Mouse (Mus musculus) frontal cortex, postnatal 14 days (tissue): ENCODE measurements around the gene Suco.
A peak's percentile ranks its signal among the peaks of the same experiment; 100 is the strongest.

Source experiments
- DNase-seq, 2 experiments: peaks; one replicate each; pipeline ENCODE4 v3.0.0; 2022; ENCODE audit warnings: low spot score in 2 of 2

Gene Suco

GRCm38 (mm10) chr1:161894553-161894952 is 18.1 kb upstream of the Suco start:
- no peak for DNase-seq

DNA sequence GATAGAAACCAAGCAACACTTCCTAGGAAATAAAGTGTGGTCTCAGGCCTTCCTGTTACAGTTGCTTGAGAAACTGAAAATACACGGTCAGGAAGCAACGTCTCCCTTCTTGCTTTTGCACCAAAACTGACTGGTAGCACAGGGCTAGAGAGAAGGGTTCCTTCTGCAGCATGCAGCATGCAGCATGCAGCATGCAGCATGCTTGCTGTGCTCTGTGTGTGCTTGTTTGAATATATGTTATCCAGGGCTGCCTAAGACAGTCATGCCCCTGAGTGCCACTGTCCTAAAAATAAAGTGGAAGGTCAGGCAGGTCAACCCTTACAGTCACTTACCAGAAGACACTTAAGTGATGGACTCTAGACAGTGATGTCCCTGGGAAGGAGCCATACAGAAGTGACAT is 17.6 kb upstream of the Suco start:
- DNase-seq, result no peak

DNA sequence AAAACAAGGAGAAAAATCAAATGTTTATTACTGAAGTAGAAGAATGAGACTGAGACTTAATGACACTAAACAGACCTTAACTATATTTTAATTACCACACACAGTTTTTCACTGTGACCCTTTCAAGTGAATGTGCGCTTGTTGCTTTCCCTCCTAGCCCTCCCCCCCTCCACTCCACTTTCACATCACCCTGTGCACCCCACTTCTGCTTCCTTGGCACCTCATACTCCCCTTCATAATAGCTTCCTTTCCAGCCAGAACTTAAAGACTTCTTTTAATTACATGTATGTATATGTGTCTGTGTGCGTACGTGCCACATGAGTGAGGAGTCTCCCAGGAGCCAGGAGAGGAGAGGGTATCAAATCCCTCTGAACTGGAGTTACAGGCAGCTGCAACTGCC is 12.3 kb upstream of the Suco start:
- DNase-seq, result no peak

DNA sequence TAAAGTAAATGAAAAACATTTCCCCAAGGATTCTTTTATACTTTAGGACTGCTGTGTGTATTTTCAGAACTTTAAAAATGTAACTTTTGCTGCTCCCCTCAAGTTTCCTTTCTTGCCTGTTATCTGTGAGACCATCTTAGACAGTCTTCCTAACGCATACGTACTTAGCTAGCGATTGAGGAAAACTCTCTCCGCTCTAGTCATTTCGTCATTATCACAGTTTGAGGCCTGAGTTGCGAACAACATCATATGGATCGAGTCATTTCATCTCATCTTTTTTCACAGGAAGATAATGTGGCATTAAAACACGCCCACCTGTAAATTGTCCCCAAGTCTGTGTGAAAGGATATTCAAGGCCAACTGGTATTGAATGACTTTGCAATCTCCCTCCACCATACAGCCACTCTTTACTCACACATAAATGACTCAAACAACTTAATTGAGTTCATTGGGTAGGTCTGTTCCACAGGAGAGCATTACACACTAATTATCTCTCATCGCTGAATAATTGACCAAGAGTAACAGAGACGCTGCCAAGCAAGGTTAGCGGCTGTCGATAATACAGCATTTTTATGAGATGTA is 11.3 kb upstream of the Suco start:
- DNase-seq, result no peak

DNA sequence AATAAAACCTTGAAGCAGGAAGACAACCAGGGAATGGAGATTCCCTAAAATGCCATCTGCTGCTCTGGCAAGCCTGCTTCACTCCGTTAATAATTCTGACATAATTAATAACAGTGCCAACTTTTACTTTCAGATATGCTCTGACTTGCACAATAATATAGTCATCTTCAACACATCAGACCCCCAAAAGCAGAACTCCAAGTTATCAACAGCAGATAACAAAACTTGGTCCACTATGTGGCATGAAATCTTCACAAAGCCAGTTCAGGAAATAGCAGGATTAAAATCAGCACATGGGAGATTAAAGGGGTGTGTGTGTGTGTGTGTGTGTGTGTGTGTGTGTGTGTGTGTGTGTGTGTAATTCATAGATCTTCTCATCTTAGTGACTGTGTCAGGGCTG is 9.3 kb upstream of the Suco start:
- no peak for DNase-seq

- no peak for DNase-seq
Observed at GRCm38 (mm10) chr1:161877580-161878142, 1.2 kb upstream of the Suco start.

- DNase-seq, result peak; percentile 7
Observed at GRCm38 (mm10) chr1:161875706-161876552, 553 bp downstream of the Suco start.

- DNase-seq, result no peak
Observed at GRCm38 (mm10) chr1:161869422-161869821, 7.1 kb downstream of the Suco start.

GRCm38 (mm10) chr1:161868413-161868812 is 8.1 kb downstream of the Suco start:
- DNase-seq, result no peak

GRCm38 (mm10) chr1:161863742-161864141 is 12.7 kb downstream of the Suco start:
- DNase-seq, result no peak

DNA sequence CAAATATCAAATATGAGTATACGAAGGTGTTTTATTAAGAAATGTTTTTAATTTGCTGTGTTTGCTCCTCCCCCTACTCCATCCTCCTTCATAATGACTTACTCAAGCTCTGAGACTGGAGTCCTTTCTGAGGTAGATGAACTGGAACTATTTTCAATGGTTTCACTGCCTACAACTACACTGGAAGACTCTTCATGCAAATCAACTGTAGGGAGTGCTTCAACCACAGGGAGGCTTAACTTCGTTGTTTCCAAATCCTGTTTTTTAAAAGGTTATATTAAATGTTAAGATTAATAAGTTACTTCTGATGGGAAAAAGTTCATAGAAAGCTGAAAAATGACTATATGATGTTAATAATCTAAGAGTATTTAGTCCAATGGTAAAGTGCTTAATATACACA is 17.2 kb downstream of the Suco start:
- no peak for DNase-seq

DNA sequence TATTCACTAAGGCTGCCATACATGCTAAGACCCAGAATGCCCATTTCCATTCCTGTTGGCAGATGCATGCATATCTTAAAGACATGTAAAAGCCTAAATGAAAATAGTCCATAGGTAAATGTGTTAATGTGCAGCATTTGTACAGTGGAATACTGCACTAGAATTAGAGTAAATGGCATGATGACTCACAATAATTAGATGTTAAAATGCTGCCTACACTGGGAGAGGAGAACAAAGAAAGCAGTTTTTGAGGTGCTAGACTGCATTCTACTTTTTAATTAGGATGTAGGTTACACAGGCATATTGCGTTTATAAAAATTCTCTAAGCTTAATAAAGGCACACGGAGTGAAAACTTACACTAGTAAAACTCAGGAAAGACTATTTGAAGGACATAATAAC is 49.8 kb downstream of the Suco start:
- no peak for DNase-seq

- no peak for DNase-seq
Observed at GRCm38 (mm10) chr1:161809428-161809827, 67.1 kb downstream of the Suco start.

DNA sequence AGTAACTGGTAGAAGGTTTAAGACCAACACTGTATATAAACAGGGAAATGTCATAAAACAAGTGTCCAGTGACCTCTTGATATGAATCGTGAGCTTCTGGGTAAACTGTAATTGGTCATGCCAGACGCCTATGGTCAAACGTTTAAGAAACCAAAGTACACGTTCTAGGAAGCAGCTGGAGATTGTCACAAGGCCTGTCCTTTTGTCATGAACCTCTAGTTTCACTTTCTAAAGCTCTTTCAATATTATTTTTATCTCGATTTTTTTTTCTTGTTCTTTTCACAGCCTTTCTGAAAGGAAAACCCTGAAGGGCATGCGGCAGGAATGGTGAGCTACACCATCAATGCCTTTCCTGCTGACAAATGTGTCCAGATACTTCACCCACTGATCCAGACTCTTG is 67.5 kb downstream of the Suco start:
- no peak for DNase-seq

- no peak for DNase-seq
Observed at GRCm38 (mm10) chr1:161804541-161804971, 71.9 kb downstream of the Suco start.

DNA sequence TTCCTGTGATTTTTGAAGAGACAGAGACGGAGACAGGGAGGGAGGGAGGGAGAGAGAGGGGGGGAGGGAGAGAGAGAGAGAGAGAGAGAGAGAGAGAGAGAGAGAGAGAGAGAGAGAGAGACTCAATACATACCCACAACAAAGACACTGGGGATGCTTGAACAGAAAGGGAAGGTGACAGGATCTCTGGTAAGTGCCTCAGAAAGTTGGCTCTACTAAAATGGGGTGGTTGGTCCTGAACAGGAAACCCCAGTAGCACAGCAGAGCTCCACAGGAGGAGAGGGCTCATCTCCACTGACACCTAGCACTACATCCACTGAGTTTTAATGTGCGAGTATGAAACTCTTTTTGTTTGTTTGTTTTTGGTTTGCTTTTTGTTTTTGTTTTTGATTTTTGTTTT is 75.2 kb downstream of the Suco start:
- DNase-seq, result no peak

DNA sequence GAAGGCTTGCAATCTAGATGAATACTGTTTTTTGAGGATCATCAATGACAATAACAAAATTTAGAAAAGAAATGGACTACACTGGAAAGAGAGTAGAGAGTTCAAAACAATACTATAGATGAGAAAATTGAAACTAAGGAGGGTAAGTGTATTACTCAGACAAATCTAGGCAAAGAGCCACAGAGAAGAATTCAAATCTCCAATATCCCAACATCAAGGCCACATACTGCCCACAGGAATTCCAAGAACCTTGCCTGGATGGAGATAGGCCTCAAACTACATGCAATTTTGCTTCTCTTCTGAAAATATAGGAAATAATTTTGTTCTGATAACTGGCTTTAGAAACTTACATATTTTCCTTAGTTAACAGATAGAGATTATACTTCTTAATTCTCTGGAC is 76.2 kb downstream of the Suco start:
- no peak for DNase-seq

- no peak for DNase-seq
Observed at GRCm38 (mm10) chr1:161799791-161800190, 76.7 kb downstream of the Suco start.

DNA sequence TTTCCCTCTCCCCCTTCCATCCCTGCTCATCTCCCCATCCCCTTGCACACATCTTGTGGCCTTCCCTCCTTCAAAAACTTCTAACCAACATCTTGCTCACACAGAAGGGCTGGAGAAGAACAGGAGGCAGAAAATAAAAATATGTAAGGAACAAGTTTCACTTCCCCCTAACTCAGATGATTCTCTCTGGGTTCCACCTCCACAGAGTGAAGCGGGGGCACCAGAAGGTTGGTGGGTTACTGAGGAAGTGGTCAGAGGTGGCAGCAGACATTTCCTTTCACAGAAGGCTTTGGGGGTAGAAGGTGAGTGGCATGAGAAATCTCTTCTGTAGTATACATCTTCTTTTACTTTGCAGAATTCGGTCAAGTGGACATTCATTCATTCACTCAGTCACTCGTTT is 77.6 kb downstream of the Suco start:
- DNase-seq, result no peak

- no peak for DNase-seq
Observed at GRCm38 (mm10) chr1:161794447-161795211, 81.9 kb downstream of the Suco start.

- DNase-seq, result no peak
Observed at GRCm38 (mm10) chr1:161793321-161793720, 83.2 kb downstream of the Suco start.

DNA sequence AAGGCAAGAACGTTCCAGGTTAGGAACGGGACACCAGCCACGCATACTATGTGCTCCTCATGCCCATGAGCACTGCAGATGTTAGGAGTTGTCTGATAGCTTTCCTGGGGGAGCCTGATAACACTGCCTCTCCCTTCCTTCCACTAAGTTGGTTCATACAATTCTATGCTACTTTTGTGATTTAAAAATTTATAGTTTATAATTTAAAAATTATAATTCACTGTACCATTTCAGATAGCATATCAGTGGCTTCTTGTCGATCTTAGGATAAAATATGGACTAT is 83.9 kb downstream of the Suco start:
- no peak for DNase-seq
